Mouse (Mus musculus): ENCODE results near the gene Dach2.
A peak's percentile ranks its signal among the peaks of the same experiment; 100 is the strongest.
"Not testable (repeated sequence)": the region's sequence is repeated elsewhere in the genome, so short reads cannot be mapped to it uniquely, and the experiment has no call there.

The Dach2 gene

GRCm38 (mm10) chrX:113297404-113297803 lies at the start of gene Dach2:
TSS of gene Dach2 (plus strand) at chrX:113297510.
- peak; percentile 3 for DNase-seq

- DNase-seq = not testable (repeated sequence)
Observed at GRCm38 (mm10) chrX:113252427-113252826, 44.9 kb upstream of the Dach2 start.

DNA sequence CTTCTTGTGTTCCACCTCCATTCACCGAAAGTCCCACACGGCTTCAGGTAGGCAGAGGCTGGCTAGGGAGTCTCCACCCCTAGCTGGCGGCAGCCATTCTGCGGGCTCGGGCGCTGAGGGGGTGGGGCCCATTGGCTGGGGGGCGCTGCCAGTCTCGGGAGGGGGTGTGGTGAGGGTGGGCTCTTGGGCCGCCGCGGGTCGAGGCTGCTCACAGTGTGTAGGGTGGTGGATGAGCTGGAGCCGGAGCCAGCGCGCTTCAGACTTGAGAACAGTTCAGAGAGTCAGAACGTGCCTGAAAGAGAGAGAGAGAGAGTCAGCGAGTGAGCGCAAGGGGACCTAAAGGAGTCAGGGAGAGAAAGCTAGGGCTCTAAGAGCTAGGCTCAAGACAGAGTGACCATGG lies 721 bp downstream of the Dach2 start:
- peak; percentile 28 for DNase-seq

DNA sequence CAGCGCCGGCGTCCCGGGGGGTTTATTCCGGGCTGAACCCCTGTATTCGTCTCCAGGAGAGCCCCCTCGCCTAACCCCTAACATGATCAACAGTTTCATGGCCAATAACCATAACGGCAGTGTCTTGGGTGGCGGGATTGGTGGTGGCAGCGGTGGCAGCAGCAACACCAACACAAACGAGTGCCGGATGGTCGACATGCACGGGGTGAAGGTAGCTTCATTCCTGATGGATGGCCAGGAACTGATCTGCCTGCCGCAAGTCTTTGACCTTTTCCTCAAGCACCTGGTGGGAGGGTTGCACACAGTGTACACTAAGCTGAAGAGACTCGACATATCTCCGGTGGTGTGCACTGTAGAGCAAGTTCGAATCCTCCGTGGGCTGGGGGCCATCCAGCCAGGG lies 1.2 kb downstream of the Dach2 start:
- no peak for DNase-seq

DNA sequence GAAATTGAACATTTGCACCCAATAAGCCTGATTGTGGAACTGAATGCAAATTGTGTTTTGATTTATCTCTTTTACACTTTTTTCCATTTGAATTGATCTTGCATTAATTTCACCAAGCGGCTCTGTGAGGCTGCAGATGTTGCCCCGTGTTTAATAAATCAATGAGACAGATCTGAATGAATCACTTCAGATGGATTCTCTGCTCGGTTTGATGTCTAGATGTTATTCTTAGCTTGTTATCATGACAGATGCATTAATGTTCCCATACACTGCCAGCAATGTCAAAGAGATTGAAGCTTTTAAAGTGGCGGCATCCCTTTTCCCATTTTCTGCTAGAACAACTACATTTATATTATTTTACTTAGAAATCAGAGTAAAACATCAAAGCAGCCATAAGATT lies 7.0 kb downstream of the Dach2 start:
- DNase-seq = no peak

- DNase-seq = no peak
Observed at GRCm38 (mm10) chrX:113338143-113338542, 40.8 kb downstream of the Dach2 start.

GRCm38 (mm10) chrX:113394417-113394816 lies 97.1 kb downstream of the Dach2 start:
- DNase-seq = no peak

DNA sequence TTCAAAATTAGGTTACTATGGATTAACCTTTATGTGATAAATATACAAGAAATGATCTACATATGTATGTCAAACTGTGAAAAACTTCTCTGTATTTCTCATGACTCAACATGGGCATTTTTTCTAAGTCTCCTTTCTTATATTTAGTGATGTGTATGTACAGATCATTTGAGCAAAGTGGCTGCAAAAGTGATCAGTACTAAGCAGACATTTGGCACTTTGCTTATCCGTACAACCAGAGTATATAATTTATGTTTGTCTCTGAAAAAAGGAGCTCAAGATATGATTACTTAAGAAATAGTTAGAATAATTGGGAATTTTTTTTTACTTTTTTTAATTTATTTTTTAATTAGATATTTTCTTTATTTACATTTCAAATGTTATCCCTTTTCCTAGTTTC lies 111.4 kb downstream of the Dach2 start:
- no peak for DNase-seq

DNA sequence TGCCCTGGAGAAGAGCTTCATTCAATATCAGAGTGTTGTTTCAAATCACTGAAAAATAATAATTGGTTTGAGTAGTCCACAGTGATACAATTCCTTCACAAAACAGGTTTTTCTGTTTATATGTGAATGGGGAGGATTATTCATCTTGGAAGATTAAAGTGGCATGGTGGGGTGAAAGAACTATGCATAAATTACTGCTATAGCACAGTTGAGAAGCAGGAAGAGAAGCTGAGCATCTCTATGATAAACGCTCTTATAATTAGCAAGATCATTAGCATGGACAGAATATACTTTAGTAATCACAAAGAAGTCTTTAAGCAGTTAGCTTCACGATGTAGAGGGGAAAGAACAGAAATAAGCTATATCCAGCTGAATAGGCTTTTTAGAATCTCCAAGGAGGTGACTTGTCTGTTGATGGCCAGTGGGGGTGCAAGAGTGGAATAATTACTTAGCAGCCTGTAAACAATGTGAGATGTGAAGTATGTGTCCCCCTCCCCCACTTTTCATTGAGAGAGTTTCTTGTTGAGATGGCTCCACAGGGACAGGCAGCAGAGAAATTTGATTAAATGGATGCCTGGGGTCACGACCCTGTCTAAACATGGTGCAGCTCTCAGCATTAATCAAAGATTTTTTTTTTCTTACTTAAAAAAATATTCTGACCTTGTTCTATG lies 124.3 kb downstream of the Dach2 start:
- no peak for DNase-seq

GRCm38 (mm10) chrX:113482131-113482530 lies 184.8 kb downstream of the Dach2 start:
- DNase-seq = no peak

GRCm38 (mm10) chrX:113545106-113545505 lies 247.8 kb downstream of the Dach2 start:
- DNase-seq = no peak

DNA sequence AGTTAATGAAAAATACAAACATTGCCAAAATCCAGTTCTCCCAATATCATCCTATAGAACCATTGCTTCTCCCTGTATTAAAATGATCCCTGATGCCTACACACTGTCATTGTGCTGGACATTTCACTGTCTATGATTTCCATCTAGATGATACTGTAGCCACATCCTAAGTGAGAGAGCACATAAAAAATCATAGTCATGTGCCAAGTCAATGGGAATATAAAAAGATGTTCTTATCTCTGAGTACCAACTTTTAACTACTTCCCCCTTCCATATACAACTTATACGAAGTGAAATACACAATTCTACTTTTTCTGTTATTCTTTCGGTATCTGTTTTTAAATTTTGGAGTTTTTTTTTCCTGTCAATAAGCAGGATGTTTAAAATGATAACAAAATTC lies 266.6 kb downstream of the Dach2 start:
- no peak for DNase-seq

DNA sequence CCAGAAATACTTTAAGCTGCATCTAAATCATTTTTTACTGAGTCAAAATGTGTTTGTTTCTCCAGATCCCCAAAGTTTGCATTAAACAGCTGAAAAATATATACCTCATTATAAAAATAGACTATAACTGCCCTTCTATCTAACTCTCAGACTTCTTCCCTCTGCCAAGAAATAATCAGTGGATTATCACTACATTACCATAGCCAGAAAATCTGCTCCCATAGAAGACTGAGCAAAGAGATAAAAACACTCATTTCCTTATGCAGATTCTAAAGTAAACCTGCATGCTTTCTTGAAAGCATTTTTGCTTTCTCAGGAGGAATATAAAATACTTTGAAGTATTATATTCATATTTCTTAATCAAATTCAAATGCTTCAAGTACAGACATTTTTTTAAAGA lies 368.8 kb downstream of the Dach2 start:
- no peak for DNase-seq

- DNase-seq = no peak
Observed at GRCm38 (mm10) chrX:113687163-113687562, 389.9 kb downstream of the Dach2 start.

DNA sequence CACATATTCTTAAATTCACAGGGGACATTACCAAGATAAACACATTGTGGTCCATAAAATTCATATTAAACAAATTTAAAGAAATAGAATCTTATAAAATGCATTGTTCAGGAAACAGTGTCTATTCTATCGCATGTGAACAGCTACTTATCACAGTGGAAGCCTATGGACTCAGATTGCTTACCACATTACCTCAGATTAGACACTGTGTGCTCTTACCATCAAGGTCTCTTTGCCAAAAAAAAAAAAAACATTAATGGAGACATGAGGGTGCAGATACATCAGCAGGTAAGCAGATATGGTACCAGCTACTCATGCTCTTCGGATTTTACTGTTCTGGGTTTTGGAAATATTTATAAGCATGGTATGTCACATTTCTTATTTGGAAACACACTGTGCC lies 415.1 kb downstream of the Dach2 start:
- DNase-seq = no peak

- no peak for DNase-seq
Observed at GRCm38 (mm10) chrX:113724124-113724523, 426.8 kb downstream of the Dach2 start.

- no peak for DNase-seq
Observed at GRCm38 (mm10) chrX:113747122-113747521, 449.8 kb downstream of the Dach2 start.

GRCm38 (mm10) chrX:113792264-113792663 lies 495.0 kb downstream of the Dach2 start:
- no peak for DNase-seq

DNA sequence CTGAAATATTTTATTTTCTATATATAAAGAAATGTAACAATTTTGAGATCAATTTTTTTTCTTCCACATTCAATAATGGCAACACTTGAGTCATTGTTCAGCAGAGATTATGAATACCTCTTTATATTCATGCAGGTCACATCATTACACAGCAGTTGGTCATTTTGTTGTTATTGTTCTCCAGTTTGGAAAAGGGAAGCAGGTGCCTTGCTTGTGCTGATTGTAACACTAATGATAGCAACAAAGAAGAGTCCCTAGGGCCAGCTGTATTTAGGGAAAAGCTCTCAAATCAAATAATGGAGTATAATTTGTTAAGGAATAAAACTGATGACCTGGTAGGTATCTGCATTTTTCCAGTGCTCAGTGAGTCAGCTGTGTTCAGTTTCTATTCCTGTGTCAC lies 513.1 kb downstream of the Dach2 start:
- no peak for DNase-seq

DNA sequence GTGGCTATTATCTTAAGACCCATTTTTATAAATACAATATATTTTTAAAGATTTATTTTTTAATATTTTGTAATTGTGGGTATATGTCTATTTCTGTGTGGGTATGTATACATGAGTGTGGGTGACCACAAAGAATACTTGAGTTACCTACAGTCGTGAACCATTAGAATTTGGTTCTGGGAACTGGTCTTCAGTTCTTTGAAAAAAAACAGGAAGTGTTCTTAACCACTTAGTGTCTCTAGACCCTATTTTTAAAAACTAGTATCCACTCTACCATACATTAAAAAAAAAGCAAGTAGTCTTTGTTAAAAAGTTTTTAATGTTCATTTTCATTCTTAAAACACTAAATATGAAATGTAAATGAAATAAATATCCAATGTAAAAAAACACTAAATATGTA lies 529.5 kb downstream of the Dach2 start:
- no peak for DNase-seq

- DNase-seq = no peak
Observed at GRCm38 (mm10) chrX:113833062-113833461, 535.8 kb downstream of the Dach2 start.

- no peak for DNase-seq
Observed at GRCm38 (mm10) chrX:113867835-113868495, 570.7 kb downstream of the Dach2 start.
